Mouse (Mus musculus): ENCODE data around the gene Tssk4.

Gene Tssk4

DNA sequence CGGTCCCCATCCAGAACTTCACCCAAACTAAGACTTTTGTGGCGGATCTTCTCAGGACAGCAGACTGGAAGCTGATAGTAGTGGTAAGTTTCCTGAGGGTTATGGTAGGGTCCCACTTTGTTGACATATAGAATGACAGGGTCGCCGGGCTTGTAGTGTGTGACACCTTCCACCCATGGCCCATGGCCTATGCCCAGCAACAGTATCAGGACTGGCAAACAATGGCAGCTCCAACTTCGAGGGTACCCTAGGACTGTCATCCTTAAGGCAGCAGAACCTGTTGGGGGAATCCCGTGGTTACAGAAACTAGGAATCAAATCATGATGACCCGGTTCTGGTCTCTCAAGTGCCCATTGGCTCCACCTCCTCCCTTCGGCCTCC, 7.3 kb upstream of the Tssk4 start:
- in situ Hi-C loops (cut with MboI; ENCODE audit: low sequenced_read_pairs) = no loop called here

DNA sequence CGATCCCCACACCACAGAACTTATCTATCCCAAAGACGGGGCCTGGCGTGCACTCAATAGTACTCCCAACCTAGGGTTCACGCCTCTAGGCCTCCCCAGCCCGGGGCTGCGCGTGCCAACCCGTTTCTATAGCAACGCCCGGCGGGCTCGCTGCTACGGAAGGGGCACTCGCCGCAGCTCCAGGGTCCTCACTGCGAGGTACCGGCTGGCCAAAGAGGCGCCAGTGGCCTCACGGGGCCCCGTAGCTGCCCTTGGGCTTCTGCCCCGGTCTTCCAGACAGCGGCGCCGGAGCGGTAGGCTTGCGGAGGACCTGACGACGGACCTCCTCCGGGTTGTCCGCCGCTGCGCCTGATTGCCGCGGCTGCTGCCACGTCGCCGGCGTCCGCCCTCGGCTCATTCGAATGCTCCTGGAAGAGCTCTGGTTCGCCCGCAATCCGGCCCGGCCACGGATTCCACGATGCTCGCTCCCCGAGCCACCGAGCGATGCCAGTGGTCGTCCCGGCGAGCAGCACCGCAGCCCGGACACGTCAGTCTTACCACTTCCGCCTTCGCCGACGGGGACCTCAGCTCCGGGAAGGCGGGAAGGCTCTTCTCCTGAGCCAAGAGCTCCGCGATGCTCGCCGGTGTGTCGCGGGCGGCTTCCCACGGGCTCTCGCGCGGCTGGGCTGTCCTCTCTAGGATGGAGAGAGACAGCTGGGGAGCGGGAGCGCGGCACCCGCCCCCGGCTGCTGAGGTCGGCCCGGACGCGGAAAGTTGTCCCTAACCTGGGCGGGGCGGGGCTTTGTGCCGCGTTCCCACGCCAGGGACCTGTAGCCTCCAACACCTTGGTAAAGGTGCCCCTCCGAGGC, 6.7 kb upstream of the Tssk4 start, which contains the start of gene Tm9sf1:
TSS of gene Tm9sf1 (minus strand) at position 747 of the 848 bp plus-strand sequence.
- in situ Hi-C loops (cut with MboI; ENCODE audit: low sequenced_read_pairs) = no loop called here

DNA sequence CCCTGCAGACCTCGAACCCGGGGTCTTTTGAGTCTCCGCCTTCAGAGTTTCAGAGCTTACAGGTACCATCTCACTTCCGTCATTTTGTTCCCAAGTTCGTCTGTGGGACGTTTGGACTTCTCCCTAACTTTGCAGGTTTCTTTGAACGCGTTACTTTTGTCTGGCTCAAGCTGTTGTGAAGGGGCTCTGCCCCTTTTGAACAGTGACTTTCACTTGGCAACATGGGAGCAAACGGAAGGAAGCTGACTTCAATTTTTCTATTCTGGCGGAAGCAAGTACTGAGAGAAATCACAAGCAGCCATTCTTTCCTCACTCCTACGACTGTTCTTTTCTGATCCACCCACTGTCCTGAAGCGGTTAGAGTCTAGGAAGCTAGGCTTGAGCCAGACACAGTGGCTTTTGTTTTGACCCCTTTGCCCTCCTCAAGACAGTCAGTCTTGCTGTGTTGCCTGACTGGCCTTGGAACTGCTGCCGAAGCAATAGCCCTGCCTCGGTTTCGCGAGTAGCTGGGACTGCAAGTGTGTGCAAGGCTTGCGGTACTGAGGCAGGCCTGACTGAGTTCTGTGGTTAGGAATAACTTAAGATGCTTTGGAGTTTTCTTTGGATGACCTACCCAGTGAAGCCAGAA, 5.6 kb upstream of the Tssk4 start:
- in situ Hi-C loops (cut with MboI; ENCODE audit: low sequenced_read_pairs) = no loop called here

DNA sequence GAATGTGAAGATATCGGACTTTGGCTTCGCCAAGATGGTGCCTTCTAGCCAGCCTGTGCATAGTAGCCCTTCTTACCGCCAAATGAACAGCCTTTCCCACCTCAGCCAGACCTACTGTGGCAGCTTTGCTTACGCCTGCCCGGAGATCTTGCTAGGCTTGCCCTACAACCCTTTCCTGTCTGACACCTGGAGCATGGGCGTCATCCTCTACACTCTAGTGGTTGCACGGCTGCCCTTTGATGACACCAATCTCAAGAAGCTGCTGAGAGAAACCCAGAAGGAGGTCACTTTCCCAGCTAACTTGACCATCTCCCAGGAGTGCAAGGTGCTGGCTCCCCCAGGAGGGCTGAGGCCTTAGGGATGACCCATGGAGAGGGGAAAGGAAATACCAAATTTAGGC, 1.5 kb downstream of the Tssk4 start:
- in situ Hi-C loops (cut with MboI; ENCODE audit: low sequenced_read_pairs) = no loop called here

DNA sequence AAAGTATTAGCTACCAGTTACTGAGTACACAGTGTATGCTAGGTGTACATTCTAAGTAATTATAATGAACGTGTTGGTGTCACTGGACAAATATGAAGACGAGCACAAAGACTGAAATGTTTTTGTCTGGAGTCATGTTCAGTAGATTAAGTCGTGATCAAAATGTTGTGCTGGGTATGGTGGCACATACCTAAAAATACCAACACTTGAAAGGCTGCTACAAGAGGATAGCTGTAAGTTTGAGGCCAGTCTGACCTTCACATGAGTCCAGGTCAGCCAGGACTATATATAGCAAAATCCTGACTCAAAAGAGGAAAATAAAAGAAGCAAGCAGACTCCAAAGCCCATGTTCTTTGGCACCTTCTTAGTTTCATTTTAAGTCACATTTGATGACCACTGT, 7.0 kb downstream of the Tssk4 start:
- in situ Hi-C loops (cut with MboI; ENCODE audit: low sequenced_read_pairs) = no loop called here

DNA sequence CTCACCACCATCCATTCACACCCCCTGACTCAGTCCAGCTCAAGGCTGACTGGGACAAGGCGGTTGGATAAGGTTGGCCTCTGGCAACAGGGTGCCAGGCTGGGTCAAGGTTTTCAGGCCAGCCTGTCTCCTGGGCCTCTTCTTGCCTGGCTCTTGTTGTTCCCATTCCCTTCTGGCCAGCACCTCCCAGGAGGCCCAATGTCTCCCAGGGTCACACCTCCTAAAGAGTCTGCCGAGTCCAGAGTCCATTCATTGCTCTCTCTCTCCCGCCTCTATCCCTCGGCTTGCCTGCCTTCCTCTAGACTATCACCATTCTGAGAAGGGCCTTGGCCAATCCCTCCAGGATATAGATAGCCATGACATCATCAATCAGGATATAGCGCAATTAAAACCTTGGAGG, 8.0 kb downstream of the Tssk4 start:
- in situ Hi-C loops (cut with MboI; ENCODE audit: low sequenced_read_pairs) = no loop called here

DNA sequence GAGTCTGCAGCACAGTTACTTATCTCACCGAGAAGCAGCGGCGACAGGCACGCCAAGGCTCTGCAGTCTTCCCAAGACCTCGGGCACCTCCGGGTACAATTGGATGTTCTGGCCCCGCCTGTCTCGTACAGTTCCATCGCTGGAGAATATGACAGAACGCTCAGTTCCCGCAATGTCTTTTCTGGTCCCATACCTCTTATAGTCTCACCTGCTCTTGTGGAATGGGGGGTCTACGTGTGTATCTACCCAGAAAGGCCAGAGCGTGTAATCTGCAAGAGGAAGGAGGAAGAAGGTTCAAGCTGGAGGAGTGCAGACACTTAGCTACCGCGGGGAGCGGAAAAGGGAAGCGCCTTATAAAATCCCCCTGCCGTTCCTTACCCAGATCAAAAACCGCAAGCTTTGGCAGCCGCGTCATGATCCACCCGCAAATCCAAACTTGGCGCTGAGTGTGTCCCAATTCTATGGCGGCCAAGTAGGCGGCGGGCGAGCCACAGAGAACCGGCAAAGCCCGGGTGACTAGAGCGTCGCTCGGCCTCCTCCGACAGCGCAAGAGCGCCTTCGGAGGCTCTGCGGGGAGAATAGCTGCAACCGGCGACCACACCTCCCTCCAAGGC, 10.1 kb downstream of the Tssk4 start, which contains the start of gene Mdp1:
TSS of gene Mdp1 (minus strand) at position 549 of the 614 bp plus-strand sequence.
- in situ Hi-C loops (cut with MboI; ENCODE audit: low sequenced_read_pairs) = no loop called here

DNA sequence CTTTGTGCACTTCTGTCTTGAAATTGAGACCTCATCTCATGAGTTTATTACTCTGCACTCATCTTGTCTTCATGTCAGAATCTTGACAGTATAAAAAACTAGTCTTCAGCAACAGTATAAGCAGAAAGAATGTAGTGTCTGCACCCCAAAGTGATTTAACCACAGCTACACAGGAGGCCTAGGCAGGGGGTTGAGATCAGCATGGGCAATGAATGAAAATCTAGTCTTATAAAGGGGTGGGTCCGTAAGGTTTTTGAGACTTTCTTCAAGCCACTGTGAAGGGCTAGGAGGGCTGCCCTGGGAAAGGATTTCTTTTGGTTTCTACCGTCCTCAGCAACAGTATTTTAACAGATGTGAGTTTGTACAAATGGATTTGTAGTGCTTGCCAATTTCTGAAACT, 10.7 kb downstream of the Tssk4 start:
- in situ Hi-C loops (cut with MboI; ENCODE audit: low sequenced_read_pairs) = no loop called here

DNA sequence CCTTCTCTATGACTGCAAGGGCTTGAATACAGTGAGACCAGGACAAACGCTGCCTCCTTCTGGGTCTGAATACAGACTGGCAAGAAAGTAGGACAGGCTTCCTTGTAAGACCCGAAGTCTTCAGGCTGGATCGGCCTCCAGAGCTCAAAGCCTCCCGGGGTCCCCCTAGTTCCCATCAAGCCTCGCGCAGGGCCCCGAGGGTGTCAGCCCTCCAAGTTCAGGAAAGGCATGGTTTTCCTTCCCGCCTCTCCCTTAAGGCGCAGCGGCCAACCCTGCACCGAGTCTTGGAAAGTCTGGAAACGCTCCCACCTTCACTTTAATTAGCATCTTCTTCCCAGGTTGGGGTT, 21.5 kb downstream of the Tssk4 start:
- in situ Hi-C loops (cut with MboI; ENCODE audit: low sequenced_read_pairs) = no loop called here

DNA sequence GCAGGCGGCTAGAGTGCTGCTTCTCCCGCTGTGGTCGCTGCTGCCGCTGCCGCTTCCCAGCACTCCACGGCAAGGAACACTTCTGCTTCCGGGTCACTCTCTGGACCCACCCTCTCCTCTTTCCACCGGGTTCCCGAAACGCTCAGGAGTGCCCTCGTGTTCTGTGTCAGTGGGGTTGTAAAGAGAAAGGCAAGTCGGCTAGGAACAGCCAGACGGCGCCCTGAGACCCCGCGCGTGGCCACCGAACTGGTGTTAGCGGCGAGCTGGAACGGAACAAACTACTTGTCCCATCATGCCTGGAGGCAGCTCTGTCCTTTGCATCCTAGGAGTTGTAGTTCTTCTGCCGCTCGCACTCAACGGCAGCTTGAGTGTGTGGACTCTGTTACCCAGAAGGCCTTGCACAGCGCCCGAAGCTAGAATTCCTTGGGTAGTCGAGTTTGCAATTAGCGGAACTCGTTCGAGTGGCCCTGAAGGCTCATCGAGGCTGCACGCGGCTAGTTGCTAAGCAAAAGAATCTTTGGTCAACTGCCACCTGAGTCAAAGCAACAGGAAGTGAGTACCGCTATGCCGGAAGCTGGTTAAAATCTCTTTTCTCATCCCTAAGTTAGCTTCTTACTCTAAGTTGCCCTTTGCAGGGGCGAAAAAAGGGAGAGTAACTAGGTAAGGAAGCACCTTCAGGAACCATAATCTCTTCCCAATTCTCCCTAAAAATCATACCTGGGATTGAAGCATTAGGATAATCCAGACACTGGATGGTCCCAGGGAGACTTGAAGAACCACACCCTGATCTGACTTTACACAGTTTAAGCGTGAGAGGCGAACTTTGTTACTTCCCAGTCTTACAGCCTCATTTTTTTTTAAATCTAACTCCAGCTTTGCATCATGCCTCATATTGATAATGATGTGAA, 22.1 kb downstream of the Tssk4 start, which contains the start of the genes Gmpr2 and Nedd8:
TSS of gene Gmpr2 (plus strand) at position 109 of the 908 bp plus-strand sequence.
TSS of gene Nedd8 (minus strand) at position 292 of the 908 bp plus-strand sequence.
- in situ Hi-C loops (cut with MboI; ENCODE audit: low sequenced_read_pairs) = no loop called here

DNA sequence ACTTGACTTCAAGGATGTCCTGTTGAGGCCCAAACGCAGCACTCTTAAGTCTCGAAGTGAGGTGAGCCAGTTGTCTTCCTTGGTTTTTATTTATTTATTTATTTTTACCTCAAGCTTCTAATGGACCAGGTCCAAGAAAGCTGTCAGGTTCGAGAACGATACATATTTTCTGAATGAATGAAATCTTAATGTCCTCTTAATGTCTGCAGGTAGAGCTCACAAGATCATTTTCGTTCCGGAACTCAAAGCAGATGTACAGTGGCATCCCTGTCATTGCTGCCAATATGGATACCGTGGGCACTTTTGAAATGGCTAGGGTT, 22.7 kb downstream of the Tssk4 start:
- in situ Hi-C loops (cut with MboI; ENCODE audit: low sequenced_read_pairs) = no loop called here

DNA sequence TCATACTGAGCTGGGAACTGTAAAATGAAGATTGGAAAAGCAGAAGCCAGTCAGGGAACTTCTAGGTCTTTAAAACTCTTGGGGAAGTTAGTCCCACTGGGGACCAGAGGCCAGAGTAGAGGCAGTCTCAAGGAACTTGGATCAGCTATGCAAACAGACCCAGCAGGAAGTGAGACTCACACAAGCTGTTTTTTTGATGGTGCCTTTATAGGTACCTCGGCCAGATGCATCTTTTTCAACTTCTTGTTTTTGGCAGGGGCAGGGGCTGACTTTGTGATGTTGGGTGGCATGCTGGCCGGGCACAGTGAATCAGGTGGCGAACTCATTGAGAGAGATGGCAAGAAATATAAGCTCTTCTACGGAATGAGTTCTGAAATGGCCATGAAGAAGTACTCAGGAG, 27.6 kb downstream of the Tssk4 start:
- in situ Hi-C loops (cut with MboI; ENCODE audit: low sequenced_read_pairs) = no loop called here

DNA sequence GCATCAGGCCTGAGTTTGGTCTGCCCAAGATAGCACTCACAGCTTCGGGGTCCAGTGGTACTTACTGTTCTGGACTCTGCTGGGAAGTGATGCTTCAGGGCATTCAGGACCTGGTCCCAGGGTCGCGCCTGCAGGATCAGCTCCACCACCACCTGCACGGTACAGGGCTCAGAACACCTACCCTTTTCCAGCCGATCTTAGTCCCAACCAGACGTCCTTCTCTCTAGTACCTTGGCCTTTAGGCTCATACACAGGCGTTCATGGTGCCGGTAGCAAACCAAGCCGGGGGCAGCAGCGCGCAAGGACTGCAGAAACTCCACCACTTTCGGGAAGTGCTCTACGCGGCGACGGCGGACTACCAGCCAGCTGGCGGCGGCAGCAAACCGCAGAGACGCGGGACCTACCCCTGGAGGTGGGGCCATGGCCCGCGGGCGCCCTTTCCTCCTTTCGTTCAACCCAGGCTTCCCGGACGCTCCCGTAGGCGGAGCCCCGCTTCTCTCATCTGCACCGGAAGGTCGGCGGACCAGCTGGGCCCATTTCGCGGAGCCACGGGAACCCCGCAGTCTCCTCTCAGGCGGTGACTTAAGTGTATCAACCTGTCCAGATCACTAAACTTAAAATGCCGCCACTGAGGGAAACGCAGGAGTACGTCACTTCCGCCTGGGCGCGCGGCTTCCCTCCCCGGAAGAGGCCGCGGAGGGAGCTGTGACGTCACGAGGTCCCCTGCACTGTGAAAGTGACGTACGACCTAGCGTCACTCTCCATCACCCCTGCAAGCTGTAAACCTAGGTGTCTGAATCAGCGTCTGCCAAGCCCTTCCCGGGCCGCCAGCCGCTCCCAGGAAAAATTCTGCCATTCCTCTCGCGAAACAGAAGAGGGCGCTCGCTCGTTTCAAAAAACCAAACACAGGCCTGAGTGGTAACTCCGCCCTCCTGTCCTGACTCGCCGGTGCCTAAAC, 31.5 kb downstream of the Tssk4 start, which contains the start of gene Tinf2:
TSS of gene Tinf2 (minus strand) at position 661 of the 958 bp plus-strand sequence.
- in situ Hi-C loops (cut with MboI; ENCODE audit: low sequenced_read_pairs) = loop anchor here (10.0 kb wide), 1 partner anchor 73 kb away; the partner anchor contains the start of gene Cideb

DNA sequence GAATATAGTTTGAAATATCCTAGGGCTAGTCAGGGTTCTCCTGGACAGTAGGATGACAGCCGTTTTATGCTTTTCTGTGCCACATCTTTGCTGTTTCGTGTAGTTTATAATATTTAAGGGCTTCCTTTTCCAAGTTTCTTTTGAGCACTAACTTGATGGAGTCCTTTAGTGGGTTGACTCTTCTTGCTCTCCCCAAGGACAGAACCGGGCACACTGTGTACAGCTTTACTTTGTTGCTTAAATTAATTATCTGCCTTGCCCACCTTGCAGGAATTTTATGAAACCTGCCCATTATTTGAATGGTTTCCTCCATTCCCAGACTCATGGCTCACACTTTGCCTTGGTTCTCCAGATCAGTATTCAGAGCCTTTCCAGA, 32.1 kb downstream of the Tssk4 start:
- in situ Hi-C loops (cut with MboI; ENCODE audit: low sequenced_read_pairs) = loop anchor here (10.0 kb wide), 1 partner anchor 73 kb away; the partner anchor contains the start of gene Cideb

DNA sequence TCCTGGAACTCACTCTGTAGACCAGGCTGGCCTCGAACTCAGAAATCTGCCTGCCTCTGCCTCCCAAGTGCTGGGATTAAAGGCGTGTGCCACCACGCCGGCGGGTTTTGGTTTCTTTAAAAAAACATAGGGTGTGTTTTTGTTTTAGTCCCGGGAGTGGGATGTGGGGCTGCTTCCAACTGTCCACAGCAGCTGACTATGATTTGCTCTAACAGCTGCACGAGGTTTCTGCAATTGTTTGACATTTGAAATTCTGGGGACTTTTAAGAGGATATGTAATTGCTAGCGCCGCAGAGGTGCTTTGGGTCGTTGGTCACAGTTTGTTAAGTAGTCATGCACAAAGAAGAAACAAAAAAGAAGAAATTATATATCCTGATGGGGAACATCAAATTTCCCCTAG, 39.4 kb downstream of the Tssk4 start:
- in situ Hi-C loops (cut with MboI; ENCODE audit: low sequenced_read_pairs) = loop anchor here (10.0 kb wide), 1 partner anchor 65 kb away; the partner anchor contains the start of gene Cideb

DNA sequence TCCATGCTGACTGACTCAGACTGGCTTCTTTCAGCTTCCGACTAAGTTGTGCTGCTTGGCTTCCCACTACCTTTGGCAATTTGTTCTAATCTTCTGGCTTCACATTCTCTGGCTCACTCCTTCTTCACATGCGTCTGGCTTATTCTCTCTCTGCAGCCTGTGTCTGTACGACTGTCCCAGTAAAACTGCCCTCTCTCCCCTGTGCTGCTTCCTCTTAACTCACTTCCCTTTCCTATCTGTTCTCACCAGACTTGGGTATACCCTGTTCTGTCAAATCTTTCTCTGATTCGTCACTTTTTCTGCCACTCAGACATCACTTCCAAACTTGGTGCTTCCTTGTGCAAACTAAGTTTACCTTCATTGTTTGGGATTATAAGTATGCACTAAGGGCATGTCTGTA, 47.2 kb downstream of the Tssk4 start:
- in situ Hi-C loops (cut with MboI; ENCODE audit: low sequenced_read_pairs) = no loop called here

DNA sequence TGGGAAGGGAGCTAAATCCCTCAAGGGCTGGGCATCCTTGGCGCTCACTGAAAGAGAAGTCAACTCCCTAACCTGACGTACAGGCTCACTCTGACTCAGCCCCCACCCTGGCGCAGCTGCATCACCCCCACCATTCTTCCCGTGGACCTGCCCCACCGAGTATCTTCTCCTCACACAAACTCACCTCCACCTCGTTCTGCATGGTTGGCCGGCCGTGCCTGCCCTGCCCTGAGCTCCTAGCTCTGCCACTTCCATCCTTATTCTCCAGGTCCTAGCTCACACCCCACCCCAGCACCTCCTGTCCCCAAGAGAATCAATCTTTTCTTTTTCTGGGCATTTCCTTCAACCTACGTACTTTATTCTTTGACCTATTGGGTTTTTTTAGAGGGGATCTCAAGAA, 51.1 kb downstream of the Tssk4 start:
- in situ Hi-C loops (cut with MboI; ENCODE audit: low sequenced_read_pairs) = no loop called here
